Comparison of ENCODE assay signal across 8 mouse cellular contexts in genomic region chr13:20090711-20091603, GRCm38 (mm10). TPM values are rescaled to one million over a fixed set of nuclear protein-coding genes. Genes with fewer than 3 reads are reported as not detected.
DNase-seq lines count a peak whose midpoint lies in the region.

No protein-coding gene starts in this region.

- H3K36me3 ChIP-seq in forebrain, embryonic 10.5 days (replicated peaks) = no peaks in the 10 kb centered on the region

- H3K27me3 ChIP-seq in forebrain, embryonic 10.5 days (ENCODE audit: poor library complexity, severe bottlenecking) = peaks cover 38% of the 10 kb centered on the region

- H3K4me3 ChIP-seq in forebrain, embryonic 10.5 days = peak overlapping the region; percentile 89

- no peaks in the 10 kb centered on the region for H3K9me3 ChIP-seq in forebrain, embryonic 10.5 days

- intact Hi-C loops in heart, postnatal 25 days (cut with DNase I) = loop anchor here (1.0 to 5.0 kb wide), 3 partner anchors 41 to 182 kb away; no protein-coding TSS in a partner anchor

- peak overlapping the region; percentile 90 for H3K27ac ChIP-seq in forebrain, embryonic 10.5 days

- peak; percentile 83 for DNase-seq in CD4-positive helper T cell, adult 2 months (ENCODE audit: low read depth, low spot score)
- DNase-seq in adrenal gland, postnatal 4 days (ENCODE audit: low spot score in 2 of 2) = peak; percentile 19 to 53
- peak; percentile 62 for DNase-seq in forebrain, embryonic 10.5 days (ENCODE audit: extremely low spot score, low spot score)
- peak; percentile 47 for DNase-seq in heart, postnatal 25 days (ENCODE audit: low spot score)
- peak; percentile 40 to 45 for DNase-seq in layer of hippocampus, postnatal 25 days (ENCODE audit: extremely low spot score in 1 of 2, low spot score in 1 of 2)
- DNase-seq in lung, postnatal 36 days = peak; percentile 71
- DNase-seq in retina, postnatal 1 day = peak; percentile 80
- peak; percentile 84 for DNase-seq in thymus, postnatal 4 days

- H3K4me1 ChIP-seq in forebrain, embryonic 10.5 days = peaks cover 15% of the 10 kb centered on the region

- WGBS in forebrain, embryonic 10.5 days = under 1% methylated on average over 92 of the region's 93 CpGs

RNA-seq across cellular contexts. Expression of gene Elmo1, which starts 0.6 kb away (rescaled TPM):
- total RNA-seq in adrenal gland, postnatal 4 days (2021) = 10 to 100 TPM; 26.2 to 28.2 TPM
- 8.9 and 9.4 TPM in 2 replicates for polyA plus RNA-seq in forebrain, embryonic 10.5 days (2016; fragmentation: Nextera tagmentation; extraction: Ambion mirVana)
- 10 to 100 TPM in 1 of 2 experiments, 1 to 10 TPM in 1; 9.8 to 10.2 TPM for total RNA-seq in heart, postnatal 25 days (2021)
- 10 to 100 TPM; 28.1 to 30.9 TPM for total RNA-seq in layer of hippocampus, postnatal 25 days (2021)

Comparison
In these comparisons a context has a peak if more than half of its experiments do, and no peak if none do; other contexts are left out.
1. Peak in every context shown above with its lines: DNase-seq, H3K4me3 ChIP-seq and H3K27ac ChIP-seq.